Mouse (Mus musculus): ENCODE measurements around the gene Suco. TPM values are rescaled to one million over a fixed set of nuclear protein-coding genes. Genes with fewer than 3 reads are reported as not detected.

Suco gene
- polyA plus RNA-seq, 1 experiment from 2014 or later = 39.6 TPM

DNA sequence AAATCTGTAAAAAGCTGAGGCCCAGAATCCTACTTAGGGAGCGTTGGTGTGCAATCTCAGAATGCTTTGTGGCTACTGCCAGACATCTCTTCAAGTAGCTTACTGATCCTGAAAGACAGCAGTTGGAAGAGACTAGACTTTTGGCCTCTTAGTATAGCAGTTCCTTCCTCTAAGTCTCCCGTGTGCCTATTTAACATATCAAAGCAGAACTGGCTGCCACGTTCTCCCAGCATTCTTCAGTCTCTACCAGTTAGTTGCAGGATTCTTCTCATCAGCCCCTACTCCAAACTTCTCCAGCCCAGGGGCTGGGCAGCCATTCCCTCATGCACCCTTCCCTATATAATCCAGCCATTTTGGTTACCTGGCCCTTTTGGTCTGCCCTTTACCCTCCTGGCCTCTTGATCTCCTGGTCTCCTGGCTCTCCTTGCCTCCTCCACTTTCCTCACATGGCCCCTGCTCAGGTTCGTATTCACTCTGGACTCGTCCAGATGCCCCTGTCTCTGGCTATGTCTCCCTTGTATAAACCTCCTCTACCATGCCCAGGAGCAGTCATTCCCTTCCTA lies 1.2 kb upstream of the Suco start:
- Histone ChIP-seq H3K27me3 (ENCODE audit: control insufficient read depth, insufficient read depth, low read length) (no peaks in the 10 kb centered on the region), H3K9ac (ENCODE audit: low read length) (peak overlapping the region; percentile 42), H3K4me2 (ENCODE audit: low read depth) (peak overlapping the region; percentile 43), H3K4me3 (ENCODE audit: low read depth, low read length) (peak overlapping the region; percentile 83), H3K36me3 (ENCODE audit: control insufficient read depth, insufficient read depth, low read length) (no peaks in the 10 kb centered on the region), H3K9me3 (ENCODE audit: control insufficient read depth, low read length) (no peaks in the 10 kb centered on the region), H3K27ac (ENCODE audit: low read depth, low read length) (no peak overlapping the region), H3K4me1 (ENCODE audit: control insufficient read depth, insufficient read depth, low read length) (peaks cover 16% of the 10 kb centered on the region)
- 16% methylated on average over 5 of the region's 5 CpGs for WGBS
- ATAC-seq (ENCODE audit: insufficient read depth, low FRiP score, low TSS enrichment) (no peak), DNase-seq (ENCODE audit: low spot score) (no peak)

DNA sequence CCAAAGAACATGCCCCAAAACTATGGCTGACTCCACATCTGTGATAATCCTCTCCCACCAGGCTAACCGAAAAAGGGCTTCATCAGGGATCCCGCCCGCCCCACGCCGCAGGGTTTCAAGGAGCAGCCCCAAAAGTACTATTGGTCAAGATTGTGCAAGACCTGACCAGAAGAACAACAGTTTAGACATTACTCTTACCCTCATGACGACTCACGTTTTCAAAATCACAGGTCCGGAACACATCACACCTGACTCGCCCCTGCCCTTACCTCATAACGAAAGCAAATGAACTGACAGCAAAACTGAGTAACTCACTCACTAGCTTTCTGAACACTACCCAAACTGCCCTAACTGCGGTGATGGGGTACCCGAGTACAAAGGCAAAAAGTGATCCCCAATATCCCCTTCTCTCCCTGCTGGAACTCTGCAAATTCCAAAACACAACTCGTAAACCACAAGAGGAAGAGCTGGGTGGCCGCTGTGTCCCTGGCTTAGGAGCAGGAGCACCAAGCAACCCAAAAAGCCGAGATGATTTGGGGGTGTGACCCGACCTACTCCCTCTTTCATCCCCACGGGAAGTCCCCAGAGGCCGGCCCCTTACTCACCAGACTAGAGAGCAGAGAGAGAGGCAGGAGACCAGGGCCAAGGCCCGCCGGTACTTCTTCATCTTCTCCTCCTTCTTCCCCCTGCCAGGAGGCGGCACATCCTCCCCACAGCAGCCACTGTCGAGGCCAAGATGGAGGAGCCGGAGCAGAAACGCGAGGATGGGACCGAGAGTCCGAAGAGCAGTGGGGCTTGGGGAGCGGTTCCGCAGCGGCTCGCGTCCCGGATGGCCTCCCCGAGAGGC lies 553 bp downstream of the Suco start:
- Histone ChIP-seq H3K27ac (ENCODE audit: low read depth, low read length) (peak overlapping the region; percentile 96), H3K4me3 (ENCODE audit: low read depth, low read length) (peak overlapping the region; percentile 83), H3K27me3 (ENCODE audit: control insufficient read depth, insufficient read depth, low read length) (no peaks in the 10 kb centered on the region), H3K36me3 (ENCODE audit: control insufficient read depth, insufficient read depth, low read length) (no peaks in the 10 kb centered on the region), H3K4me2 (ENCODE audit: low read depth) (peak overlapping the region; percentile 76), H3K4me1 (ENCODE audit: control insufficient read depth, insufficient read depth, low read length) (peaks cover 16% of the 10 kb centered on the region), H3K9me3 (ENCODE audit: control insufficient read depth, low read length) (no peaks in the 10 kb centered on the region), H3K9ac (ENCODE audit: low read length) (peak overlapping the region; percentile 90)
- WGBS = under 1% methylated on average over 34 of the region's 34 CpGs
- ATAC-seq (ENCODE audit: insufficient read depth, low FRiP score, low TSS enrichment) = peak; percentile 51
- DNase-seq (ENCODE audit: low spot score) = peak; percentile 25

DNA sequence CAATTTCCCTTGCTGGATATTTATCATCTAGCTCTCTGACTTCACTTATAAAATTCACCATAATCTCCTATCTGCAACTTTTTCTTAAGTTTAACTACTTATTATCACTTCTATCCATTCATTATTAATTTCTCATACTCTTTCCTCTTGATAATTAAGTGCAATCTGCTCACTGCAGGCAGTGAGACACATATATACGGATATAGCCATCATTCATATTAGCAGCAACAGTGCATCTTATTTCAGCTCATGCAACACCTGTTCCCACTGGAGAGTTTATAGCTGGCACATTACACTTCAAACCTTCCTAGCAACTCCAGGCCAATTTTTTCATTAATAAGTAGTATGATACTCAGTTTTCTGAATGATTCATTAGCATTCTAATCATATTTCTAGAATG lies 7.1 kb downstream of the Suco start:
- no peaks in the 10 kb centered on the region for H3K36me3 ChIP-seq (ENCODE audit: control insufficient read depth, insufficient read depth, low read length)
- no peak for DNase-seq (ENCODE audit: low spot score)
- H3K4me3 ChIP-seq (ENCODE audit: low read depth, low read length) = no peak overlapping the region
- peaks cover 1% of the 10 kb centered on the region; the same call in 1 of the 2 replicates for H3K4me1 ChIP-seq (ENCODE audit: control insufficient read depth, insufficient read depth, low read length)
- no peak overlapping the region for H3K27ac ChIP-seq (ENCODE audit: low read depth, low read length)
- H3K9ac ChIP-seq (ENCODE audit: low read length) = no peak overlapping the region
- no peaks in the 10 kb centered on the region for H3K27me3 ChIP-seq (ENCODE audit: control insufficient read depth, insufficient read depth, low read length)
- no peak overlapping the region for H3K4me2 ChIP-seq (ENCODE audit: low read depth)
- ATAC-seq (ENCODE audit: insufficient read depth, low FRiP score, low TSS enrichment) = no peak
- 83% methylated on average over 1 of the region's 1 CpGs for WGBS
- H3K9me3 ChIP-seq (ENCODE audit: control insufficient read depth, low read length) = no peaks in the 10 kb centered on the region

DNA sequence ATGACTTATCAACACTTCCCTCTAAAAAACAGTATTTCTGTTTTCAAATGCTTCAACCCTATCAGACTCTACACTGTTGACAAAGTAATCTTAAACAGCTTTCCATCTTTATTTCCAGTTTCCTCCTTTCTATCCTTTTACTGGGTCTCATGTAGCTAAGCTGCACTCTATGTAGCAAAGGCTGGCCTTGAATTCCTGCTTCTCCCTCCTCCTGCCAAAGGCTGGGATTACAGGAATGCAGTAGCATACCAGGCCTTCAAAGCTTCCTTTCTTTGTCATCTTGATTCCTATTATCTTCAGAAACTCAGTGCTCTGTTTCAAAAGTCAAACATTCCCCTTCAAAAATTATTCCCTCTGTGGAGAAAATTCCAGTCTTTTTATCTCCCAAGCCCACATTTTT lies 8.1 kb downstream of the Suco start:
- Histone ChIP-seq H3K9ac (ENCODE audit: low read length) (no peak overlapping the region), H3K36me3 (ENCODE audit: control insufficient read depth, insufficient read depth, low read length) (no peaks in the 10 kb centered on the region), H3K27me3 (ENCODE audit: control insufficient read depth, insufficient read depth, low read length) (no peaks in the 10 kb centered on the region), H3K4me2 (ENCODE audit: low read depth) (no peak overlapping the region), H3K4me1 (ENCODE audit: control insufficient read depth, insufficient read depth, low read length) (no peaks in the 10 kb centered on the region), H3K4me3 (ENCODE audit: low read depth, low read length) (no peak overlapping the region), H3K9me3 (ENCODE audit: control insufficient read depth, low read length) (no peaks in the 10 kb centered on the region), H3K27ac (ENCODE audit: low read depth, low read length) (no peak overlapping the region)
- ATAC-seq (ENCODE audit: insufficient read depth, low FRiP score, low TSS enrichment) = no peak
- DNase-seq (ENCODE audit: low spot score) = no peak

DNA sequence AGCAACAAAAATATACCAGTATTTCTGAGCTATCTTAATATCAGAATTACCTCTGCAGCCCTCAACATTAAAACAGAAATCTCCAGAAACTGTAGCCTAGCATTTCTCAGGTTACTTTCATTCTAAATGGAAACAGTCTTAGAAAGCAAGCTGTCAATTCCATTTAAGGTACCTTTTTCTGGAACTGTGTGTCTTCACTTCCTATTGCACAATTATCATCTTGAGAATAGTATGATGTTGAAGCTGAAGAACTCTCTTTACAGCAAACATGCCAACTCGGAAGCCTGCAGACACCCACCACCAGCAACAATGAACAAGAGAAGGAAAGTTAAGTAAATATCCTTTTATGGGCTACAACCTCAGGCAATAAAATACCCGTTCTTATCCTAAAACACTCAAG lies 12.7 kb downstream of the Suco start:
- Histone ChIP-seq H3K4me1 (ENCODE audit: control insufficient read depth, insufficient read depth, low read length) (no peaks in the 10 kb centered on the region), H3K27ac (ENCODE audit: low read depth, low read length) (no peak overlapping the region), H3K36me3 (ENCODE audit: control insufficient read depth, insufficient read depth, low read length) (no peaks in the 10 kb centered on the region), H3K4me3 (ENCODE audit: low read depth, low read length) (no peak overlapping the region), H3K4me2 (ENCODE audit: low read depth) (no peak overlapping the region), H3K27me3 (ENCODE audit: control insufficient read depth, insufficient read depth, low read length) (no peaks in the 10 kb centered on the region), H3K9ac (ENCODE audit: low read length) (no peak overlapping the region), H3K9me3 (ENCODE audit: control insufficient read depth, low read length) (no peaks in the 10 kb centered on the region)
- DNase-seq (ENCODE audit: low spot score) = no peak
- 68% methylated on average over 2 of the region's 2 CpGs for WGBS
- ATAC-seq (ENCODE audit: insufficient read depth, low FRiP score, low TSS enrichment) = no peak

DNA sequence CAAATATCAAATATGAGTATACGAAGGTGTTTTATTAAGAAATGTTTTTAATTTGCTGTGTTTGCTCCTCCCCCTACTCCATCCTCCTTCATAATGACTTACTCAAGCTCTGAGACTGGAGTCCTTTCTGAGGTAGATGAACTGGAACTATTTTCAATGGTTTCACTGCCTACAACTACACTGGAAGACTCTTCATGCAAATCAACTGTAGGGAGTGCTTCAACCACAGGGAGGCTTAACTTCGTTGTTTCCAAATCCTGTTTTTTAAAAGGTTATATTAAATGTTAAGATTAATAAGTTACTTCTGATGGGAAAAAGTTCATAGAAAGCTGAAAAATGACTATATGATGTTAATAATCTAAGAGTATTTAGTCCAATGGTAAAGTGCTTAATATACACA lies 17.2 kb downstream of the Suco start:
- H3K27me3 ChIP-seq (ENCODE audit: control insufficient read depth, insufficient read depth, low read length) = no peaks in the 10 kb centered on the region
- 95% methylated on average over 2 of the region's 2 CpGs for WGBS
- ATAC-seq (ENCODE audit: insufficient read depth, low FRiP score, low TSS enrichment) (no peak), DNase-seq (ENCODE audit: low spot score) (no peak)
- no peak overlapping the region for H3K4me3 ChIP-seq (ENCODE audit: low read depth, low read length)
- H3K4me1 ChIP-seq (ENCODE audit: control insufficient read depth, insufficient read depth, low read length) = no peaks in the 10 kb centered on the region
- no peaks in the 10 kb centered on the region for H3K36me3 ChIP-seq (ENCODE audit: control insufficient read depth, insufficient read depth, low read length)
- H3K9ac ChIP-seq (ENCODE audit: low read length) = no peak overlapping the region
- H3K9me3 ChIP-seq (ENCODE audit: control insufficient read depth, low read length) = no peaks in the 10 kb centered on the region
- H3K27ac ChIP-seq (ENCODE audit: low read depth, low read length) = no peak overlapping the region
- no peak overlapping the region for H3K4me2 ChIP-seq (ENCODE audit: low read depth)

DNA sequence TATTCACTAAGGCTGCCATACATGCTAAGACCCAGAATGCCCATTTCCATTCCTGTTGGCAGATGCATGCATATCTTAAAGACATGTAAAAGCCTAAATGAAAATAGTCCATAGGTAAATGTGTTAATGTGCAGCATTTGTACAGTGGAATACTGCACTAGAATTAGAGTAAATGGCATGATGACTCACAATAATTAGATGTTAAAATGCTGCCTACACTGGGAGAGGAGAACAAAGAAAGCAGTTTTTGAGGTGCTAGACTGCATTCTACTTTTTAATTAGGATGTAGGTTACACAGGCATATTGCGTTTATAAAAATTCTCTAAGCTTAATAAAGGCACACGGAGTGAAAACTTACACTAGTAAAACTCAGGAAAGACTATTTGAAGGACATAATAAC lies 49.8 kb downstream of the Suco start:
- Histone ChIP-seq H3K9ac (ENCODE audit: low read length) (no peak overlapping the region), H3K4me2 (ENCODE audit: low read depth) (no peak overlapping the region), H3K27ac (ENCODE audit: low read depth, low read length) (no peak overlapping the region), H3K27me3 (ENCODE audit: control insufficient read depth, insufficient read depth, low read length) (no peaks in the 10 kb centered on the region), H3K4me1 (ENCODE audit: control insufficient read depth, insufficient read depth, low read length) (no peaks in the 10 kb centered on the region), H3K9me3 (ENCODE audit: control insufficient read depth, low read length) (no peaks in the 10 kb centered on the region), H3K36me3 (ENCODE audit: control insufficient read depth, insufficient read depth, low read length) (no peaks in the 10 kb centered on the region; the same call in none of the 2 replicates), H3K4me3 (ENCODE audit: low read depth, low read length) (no peak overlapping the region)
- WGBS = 97% methylated on average over 2 of the region's 2 CpGs
- ATAC-seq (ENCODE audit: insufficient read depth, low FRiP score, low TSS enrichment) (no peak), DNase-seq (ENCODE audit: low spot score) (no peak)

DNA sequence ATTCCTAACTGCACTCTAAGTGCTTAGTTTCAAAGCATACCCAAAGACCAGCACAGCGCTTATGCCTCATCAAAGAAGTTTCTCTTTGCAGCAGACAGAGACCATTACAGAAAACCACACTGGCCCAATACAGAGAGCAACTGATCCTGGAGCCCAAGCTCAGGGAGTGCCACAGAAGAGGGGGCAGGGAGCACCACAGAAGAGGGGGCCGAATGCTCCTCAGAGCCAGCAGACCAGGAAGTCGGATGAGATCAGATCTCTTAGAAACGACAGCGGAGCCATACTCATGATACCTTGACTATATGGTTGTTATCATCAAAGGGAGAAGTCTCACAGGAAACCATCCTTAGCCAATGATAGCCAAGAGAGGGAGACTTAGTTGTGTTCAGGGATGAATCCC lies 67.1 kb downstream of the Suco start:
- H3K4me2 ChIP-seq (ENCODE audit: low read depth) = no peak overlapping the region
- no peaks in the 10 kb centered on the region for H3K9me3 ChIP-seq (ENCODE audit: control insufficient read depth, low read length)
- H3K27ac ChIP-seq (ENCODE audit: low read depth, low read length) = no peak overlapping the region
- DNase-seq (ENCODE audit: low spot score) (no peak), ATAC-seq (ENCODE audit: insufficient read depth, low FRiP score, low TSS enrichment) (no peak)
- H3K4me3 ChIP-seq (ENCODE audit: low read depth, low read length) = no peak overlapping the region
- no peak overlapping the region for H3K9ac ChIP-seq (ENCODE audit: low read length)
- H3K27me3 ChIP-seq (ENCODE audit: control insufficient read depth, insufficient read depth, low read length) = no peaks in the 10 kb centered on the region
- WGBS = 87% methylated on average over 5 of the region's 5 CpGs
- H3K4me1 ChIP-seq (ENCODE audit: control insufficient read depth, insufficient read depth, low read length) = no peaks in the 10 kb centered on the region
- H3K36me3 ChIP-seq (ENCODE audit: control insufficient read depth, insufficient read depth, low read length) = no peaks in the 10 kb centered on the region

DNA sequence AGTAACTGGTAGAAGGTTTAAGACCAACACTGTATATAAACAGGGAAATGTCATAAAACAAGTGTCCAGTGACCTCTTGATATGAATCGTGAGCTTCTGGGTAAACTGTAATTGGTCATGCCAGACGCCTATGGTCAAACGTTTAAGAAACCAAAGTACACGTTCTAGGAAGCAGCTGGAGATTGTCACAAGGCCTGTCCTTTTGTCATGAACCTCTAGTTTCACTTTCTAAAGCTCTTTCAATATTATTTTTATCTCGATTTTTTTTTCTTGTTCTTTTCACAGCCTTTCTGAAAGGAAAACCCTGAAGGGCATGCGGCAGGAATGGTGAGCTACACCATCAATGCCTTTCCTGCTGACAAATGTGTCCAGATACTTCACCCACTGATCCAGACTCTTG lies 67.5 kb downstream of the Suco start:
- no peaks in the 10 kb centered on the region for H3K27me3 ChIP-seq (ENCODE audit: control insufficient read depth, insufficient read depth, low read length)
- H3K36me3 ChIP-seq (ENCODE audit: control insufficient read depth, insufficient read depth, low read length) = no peaks in the 10 kb centered on the region
- no peaks in the 10 kb centered on the region for H3K9me3 ChIP-seq (ENCODE audit: control insufficient read depth, low read length)
- H3K9ac ChIP-seq (ENCODE audit: low read length) = no peak overlapping the region
- H3K4me2 ChIP-seq (ENCODE audit: low read depth) = no peak overlapping the region
- H3K27ac ChIP-seq (ENCODE audit: low read depth, low read length) = no peak overlapping the region
- no peaks in the 10 kb centered on the region for H3K4me1 ChIP-seq (ENCODE audit: control insufficient read depth, insufficient read depth, low read length)
- DNase-seq (ENCODE audit: low spot score) (no peak), ATAC-seq (ENCODE audit: insufficient read depth, low FRiP score, low TSS enrichment) (no peak)
- no peak overlapping the region for H3K4me3 ChIP-seq (ENCODE audit: low read depth, low read length)
- WGBS = 86% methylated on average over 6 of the region's 6 CpGs
